Mouse (Mus musculus) ovary, postnatal 14 days (tissue): Measurements from ENCODE around the gene Dpf1.

ENCODE experiments used
- DNase-seq: peaks from one replicate; pipeline ENCODE4 v3.0.0; 2022; ENCODE audit warnings: low spot score

The Dpf1 gene

DNA sequence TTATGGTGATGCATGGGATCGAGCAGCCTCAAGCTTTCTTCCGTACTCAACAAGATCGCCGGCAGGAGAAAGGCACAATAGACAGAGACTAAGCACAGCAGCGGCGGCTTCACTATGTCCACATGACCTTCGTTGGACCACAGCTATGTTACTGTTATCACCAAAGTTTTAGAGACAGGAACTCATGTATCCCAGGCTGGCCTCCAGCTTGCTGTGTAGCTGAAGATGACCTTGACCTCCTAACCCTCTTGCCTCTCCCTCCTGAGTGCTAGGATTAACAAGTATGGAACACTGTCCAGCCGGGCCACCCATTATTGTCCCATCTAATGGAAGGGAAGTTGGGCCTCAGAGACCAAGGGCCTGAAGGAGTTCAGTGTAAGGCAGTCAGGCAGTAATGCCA lies 37.1 kb downstream of the Dpf1 start:
- no peak for DNase-seq

DNA sequence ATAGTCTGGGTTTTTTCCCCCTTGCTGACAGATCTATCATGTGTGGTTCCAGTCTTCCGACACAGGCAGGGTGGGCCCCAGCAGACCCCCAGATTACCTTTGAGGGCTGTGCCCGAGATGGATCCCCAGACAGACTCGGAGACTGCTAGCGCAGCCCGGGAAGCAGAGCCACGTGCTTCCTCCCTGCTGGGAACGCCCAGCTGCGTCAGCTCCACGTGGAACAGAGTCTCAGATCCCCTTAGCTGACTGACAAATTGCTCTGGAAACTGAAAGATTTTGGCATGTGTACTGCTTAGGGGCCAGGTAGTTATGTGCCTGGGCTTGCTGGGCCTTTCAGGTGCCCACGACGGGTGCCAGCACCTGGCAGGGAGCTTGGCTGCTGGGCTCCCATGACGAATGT lies 38.0 kb downstream of the Dpf1 start:
- no peak for DNase-seq

DNA sequence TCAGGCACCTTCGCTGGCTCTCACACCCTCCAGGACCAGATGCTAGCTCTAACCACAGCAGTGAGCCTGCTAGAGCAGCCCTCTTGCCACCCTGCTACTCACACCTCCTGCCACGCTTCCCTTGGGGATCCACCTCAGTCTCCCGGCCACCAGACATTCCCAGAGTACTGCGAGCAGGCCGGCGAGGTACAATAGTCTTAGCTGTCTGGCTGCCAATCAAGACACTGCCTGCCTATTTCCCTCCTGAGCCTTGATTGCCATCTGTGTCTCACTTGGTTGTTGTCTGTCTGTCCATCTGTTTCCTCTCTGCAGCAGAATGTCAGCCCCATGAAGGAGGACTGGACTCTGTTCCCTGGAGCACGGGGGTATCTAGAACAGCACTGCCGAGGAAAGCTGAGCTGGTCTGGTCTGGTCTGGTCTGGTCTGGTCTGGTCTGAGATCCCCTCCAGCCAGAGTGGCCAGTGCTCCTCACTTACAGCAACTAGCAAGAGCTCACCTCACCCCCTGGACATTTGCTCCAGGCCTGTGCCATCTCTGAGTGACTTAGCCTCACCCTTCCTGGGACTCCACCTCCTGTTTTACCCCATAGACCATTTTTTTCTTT lies 38.8 kb downstream of the Dpf1 start:
- no peak for DNase-seq

DNA sequence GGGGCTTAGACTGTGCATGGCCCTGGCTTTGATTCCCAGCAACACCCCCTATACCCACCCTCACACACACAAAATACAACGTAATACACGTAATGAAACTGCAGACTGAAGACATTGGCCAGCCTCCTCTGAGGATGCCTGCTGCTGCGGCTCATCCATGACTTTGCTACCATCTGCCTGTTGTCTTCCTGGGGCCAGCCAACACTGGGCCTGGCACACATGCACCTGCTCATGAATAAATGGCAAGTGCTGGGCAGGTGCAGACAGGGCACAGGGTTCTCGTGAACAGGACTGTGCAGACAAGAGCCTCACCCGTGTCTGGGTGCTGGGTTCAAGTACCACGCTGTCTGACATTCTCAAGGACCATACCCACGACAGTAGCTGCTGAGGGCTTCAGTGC lies 40.0 kb downstream of the Dpf1 start:
- DNase-seq: no peak

DNA sequence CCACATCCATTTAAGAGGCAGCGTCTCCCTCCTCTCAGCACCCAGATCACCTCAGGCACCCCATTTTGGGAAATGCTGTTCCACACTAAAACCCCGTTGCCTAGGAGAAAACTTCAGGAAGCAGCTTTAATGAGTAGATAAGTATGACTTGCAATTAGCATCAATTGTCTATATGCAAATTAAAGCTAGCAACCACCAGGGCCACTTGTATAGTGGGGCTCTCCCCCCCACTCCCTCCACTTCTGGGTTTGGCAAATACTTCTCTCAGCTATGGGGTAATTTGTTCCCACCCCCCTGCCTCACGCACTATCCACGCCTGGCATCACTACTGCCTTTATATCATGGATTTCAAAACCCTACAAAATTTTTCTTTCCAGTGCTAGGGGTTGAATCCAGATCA lies 41.8 kb downstream of the Dpf1 start:
- DNase-seq: no peak

DNA sequence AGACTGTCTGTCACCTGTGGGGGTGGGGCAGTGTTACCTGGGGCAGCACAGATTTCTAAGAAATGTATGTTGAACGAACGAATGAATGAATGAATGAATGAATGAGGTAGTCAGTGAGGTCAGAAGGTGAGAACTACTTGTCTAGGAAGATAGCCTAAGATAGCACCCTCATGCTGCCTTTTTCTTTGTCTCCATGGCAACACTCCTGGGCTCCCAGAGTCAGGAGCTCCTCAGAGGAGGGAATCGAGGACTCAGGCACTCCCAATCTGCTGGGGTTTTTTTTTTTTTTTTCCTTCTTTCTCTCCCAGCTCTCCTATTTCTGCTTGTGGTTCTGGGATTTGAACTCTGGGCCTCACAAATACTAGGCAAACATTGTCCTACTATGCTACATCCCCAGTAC lies 42.5 kb downstream of the Dpf1 start:
- no peak for DNase-seq

DNA sequence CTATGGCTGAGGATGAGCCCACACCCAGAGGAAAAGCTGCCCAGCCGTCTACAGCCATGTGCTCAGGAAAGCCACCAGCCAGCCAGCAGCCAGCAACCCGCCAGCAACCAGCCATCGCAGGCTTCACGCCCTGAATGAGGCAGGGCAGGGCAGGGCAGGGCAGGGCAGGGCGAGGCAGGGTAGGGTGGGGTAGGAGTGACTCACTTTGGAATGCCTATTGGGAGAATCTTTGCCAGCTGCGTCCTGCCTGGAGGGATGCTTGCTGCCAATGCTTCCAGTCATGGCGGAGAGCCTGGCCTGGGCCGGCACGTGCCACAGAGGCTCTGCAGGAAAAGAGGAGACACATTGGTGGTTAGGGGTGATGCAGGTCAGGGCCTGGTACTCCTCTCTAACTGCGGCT lies 46.7 kb downstream of the Dpf1 start:
- DNase-seq: no peak

DNA sequence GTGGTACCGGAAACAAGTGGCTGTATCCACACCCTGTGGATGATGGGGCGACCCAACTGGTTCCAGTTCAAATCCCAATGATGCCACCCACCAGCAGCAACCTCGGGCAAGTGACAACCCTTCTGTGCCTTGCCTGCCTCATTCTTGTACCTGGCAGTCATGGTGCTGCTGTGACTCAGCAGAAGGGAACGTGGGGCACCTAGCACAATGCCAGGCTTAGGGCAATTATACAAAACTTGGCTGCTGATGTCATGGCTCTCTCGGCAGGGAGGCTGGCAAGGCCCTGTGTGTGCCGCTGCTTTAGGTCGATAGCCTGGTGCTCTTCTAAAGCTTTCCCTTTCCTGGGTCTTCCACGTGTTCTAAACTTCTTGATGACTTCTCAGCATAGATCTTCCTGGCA lies 48.5 kb downstream of the Dpf1 start:
- DNase-seq: no peak

DNA sequence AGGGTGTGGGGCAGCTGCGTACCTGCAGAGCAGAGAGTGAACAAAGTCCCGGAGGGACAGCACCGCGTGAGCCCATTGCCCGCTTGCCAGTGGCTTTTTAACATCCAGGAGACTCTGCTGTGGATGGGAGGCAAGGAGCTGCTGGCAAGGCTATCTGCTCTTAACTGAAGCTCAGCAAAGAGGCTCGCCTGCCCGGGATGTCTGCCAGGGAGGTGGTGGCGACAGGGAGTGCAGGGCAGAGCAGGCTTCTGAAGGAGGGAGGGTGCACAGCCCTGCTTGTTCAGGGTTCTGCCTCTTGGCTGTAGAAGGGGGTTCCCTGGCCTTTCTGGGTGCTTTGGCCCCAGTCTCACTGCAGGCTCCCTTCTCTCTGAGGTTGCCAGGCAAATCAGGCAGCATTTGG lies 50.4 kb downstream of the Dpf1 start:
- peak; percentile 25 for DNase-seq

DNA sequence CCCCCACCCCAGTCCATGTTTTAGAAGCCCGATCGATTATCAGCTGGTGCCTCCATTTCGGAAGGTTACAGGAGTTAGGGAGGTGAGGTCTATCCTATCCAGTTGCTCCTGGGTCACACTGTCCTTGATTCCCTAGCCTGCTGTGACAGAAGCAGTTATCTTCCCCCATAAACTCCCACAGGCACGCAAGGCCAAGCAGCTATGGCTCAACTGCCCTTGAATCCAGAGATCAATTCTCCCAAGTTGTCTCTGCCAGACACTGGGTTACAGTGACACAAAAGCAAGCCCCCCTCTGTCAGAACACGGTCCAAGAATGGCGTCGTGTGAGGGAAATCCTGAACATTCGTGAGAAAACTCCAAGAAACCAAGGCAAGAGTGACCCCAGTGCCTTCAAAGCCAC lies 51.7 kb downstream of the Dpf1 start:
- DNase-seq: no peak

DNA sequence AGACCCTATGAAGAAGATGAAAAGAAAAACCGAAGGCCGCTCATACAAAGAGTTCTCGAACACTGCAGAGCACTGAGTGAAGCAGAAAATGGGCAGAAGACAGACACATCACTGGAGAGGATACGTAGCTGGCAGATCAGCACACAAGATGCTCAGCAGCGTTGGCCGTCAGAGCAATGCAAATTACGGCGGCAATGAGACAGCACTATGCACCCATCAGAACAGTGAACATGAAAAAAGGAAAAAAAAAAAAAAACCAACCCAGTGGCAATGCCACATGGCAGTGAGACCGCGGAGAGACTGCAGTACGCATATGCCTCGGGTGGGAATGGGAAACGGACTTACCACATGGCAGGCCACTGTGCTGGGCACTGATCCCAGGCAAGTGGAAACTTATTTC lies 57.7 kb downstream of the Dpf1 start:
- no peak for DNase-seq

DNA sequence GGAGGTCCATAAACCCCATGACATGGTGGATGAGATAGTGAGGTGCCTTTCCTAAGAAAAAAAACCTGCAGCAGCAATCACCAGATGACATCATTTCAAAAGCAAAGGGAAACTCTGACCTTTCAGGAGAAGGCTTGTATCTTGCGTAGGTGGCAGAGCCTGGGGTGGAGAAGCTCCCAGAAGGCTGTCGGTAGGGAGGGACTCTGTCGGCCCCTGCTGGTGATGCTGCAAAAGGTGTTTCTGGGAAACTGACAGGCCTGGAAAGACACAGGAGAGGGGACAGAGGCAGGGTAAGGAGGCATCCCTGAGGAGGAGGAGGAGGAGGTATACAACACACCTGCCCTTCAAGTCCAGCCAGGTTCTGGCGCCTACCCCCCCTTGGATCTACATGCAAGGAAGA lies 60.3 kb downstream of the Dpf1 start:
- DNase-seq: no peak

DNA sequence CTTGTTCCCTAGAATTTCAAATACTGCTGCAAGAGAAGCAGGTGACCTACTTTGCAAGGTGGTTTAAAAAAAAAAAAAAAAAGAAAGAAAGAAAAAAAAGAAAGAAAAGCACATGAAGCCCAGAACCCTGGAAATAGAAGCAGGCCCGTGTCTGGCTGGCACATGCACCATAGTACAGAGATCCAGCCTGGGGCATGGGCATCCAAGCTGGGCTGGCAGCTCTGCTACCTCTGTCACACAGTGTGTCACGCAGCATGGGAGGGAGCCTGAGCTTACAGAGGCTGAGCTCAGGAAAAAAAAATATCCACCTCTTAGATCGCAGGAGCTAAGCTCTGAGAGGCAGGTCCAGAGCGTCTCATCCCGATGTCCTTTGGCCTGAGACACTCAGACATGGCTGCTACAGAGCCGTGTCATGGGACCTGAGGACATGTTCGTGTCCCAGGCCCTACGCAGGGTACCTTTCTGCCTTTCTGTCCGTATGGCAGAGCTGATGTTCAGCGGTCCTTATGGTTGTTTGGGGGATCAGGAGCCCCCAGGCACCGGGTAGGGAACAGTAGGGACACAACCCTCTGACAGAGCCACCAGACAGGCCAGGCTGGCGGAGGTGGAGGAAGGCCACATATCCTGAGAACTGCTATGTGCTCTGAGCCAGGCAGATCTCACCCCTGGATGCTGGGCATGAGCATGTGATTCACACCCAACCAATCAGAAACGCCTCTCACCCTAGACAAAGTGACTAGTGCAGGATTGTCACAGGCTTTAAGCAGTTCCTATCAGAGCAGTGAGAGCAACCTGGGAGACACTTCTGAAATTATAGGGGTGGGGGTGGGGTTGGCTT lies 63.6 kb downstream of the Dpf1 start:
- no peak for DNase-seq
